Mouse (Mus musculus) kidney, postnatal 0 days (tissue): Measurements from ENCODE around the gene Tapbp. TPM values are rescaled to one million over a fixed set of nuclear protein-coding genes. Genes with fewer than 3 reads are reported as not detected.
"Not testable (repeated sequence)": the region's sequence is repeated elsewhere in the genome, so short reads cannot be mapped to it uniquely, and the experiment has no call there.

Source experiments
- ATAC-seq: fragments of 200-750 bp; cut with Nextera tagmentation; replicated peaks from 2 replicates; pipeline ENCODE4 v1.8.0; 2017; ENCODE audit warnings: low read depth, moderate number of reproducible peaks, moderate TSS enrichment, moderate library complexity; ENCODE audit not compliant: low FRiP score
- DNase-seq: peaks from one replicate; pipeline ENCODE4 v3.0.0-alpha.2; 2016; ENCODE audit warnings: low spot score
- H3K27ac ChIP-seq: fragments of 300-500 bp; sonication (generic); 2 replicates; pipeline ENCODE4 v1.5.1; 2014; ENCODE audit warnings: mild to moderate bottlenecking
- H3K27me3 ChIP-seq: fragments of 300-500 bp; sonication (generic); 2 replicates; pipeline ENCODE4 v1.6.1; 2014; ENCODE audit warnings: low read length, mixed read lengths; ENCODE audit not compliant: insufficient read depth
- H3K36me3 ChIP-seq: fragments of 300-500 bp; sonication (generic); 2 replicates; pipeline ENCODE4 v1.6.1; 2014; ENCODE audit warnings: low read length, mixed read lengths; ENCODE audit not compliant: insufficient read depth
- H3K4me1 ChIP-seq: fragments of 300-500 bp; sonication (generic); replicated peaks from 2 replicates; pipeline ENCODE4 v1.6.1; 2014; ENCODE audit warnings: antibody characterized with exemption, low read length, mixed read lengths; ENCODE audit not compliant: insufficient read depth
- H3K4me2 ChIP-seq: fragments of 300-500 bp; sonication (generic); 2 replicates; pipeline ENCODE4 v1.6.1; 2014; ENCODE audit warnings: mild to moderate bottlenecking, low read length, moderate library complexity, mixed read lengths
- H3K4me3 ChIP-seq: fragments of 300-500 bp; sonication (generic); replicated peaks from 2 replicates; pipeline ENCODE4 v1.5.1; 2014; ENCODE audit warnings: low read depth, low read length
- H3K9ac ChIP-seq: fragments of 300-500 bp; sonication (generic); 2 replicates; pipeline ENCODE4 v1.6.1; 2014; ENCODE audit warnings: low read depth, low read length
- H3K9me3 ChIP-seq: fragments of 300-500 bp; sonication (generic); replicated peaks from 2 replicates; pipeline ENCODE4 v1.6.1; 2016; ENCODE audit warnings: low read length, inconsistent platforms, mixed read lengths
- CTCF ChIP-seq: IDR thresholded peaks from 2 replicates; pipeline ENCODE4 v1.5.1; 2016; ENCODE audit warnings: antibody characterized with exemption, low read depth, mild to moderate bottlenecking, moderate library complexity
- WGBS: fragments of 180-500 bp; shearing (Covaris S2); extraction: QIAGEN DNeasy Blood & Tissue Kit; methylation state at CpG from one replicate; pipeline ENCODE4 v1.1.7; 2014; 5-methylcytosine and 5-hydroxymethylcytosine counted together
- polyA plus RNA-seq: library from polyadenylated mRNA; unstranded; fragments of >200 nt; fragmentation: Nextera tagmentation; extraction: Ambion mirVana; gene quantifications from 2 replicates; pipeline ENCODE4 v1.2.1, GENCODE M21; 2015

Gene Tapbp
- polyA plus RNA-seq, 1 experiment from 2014 or later = 53.2 TPM

GRCm38 (mm10) chr17:33890533-33891059 is 25.1 kb upstream of the Tapbp start, which contains the start of gene Kifc1:
Gene Kifc1, minus strand, starts transcription at chr17:33890661.
- peak; percentile 99 for DNase-seq
- ATAC-seq = peak; percentile 98
- Histone ChIP-seq H3K9me3 (no peaks in the 10 kb centered on the region), H3K27ac (no peak within 1 kb of the TSS), H3K36me3 (no peaks in the 10 kb centered on the region), H3K4me3 (peak within 1 kb of the TSS; percentile 62), H3K9ac (peak within 1 kb of the TSS; percentile 53), H3K27me3 (no peaks in the 10 kb centered on the region), H3K4me2 (peak within 1 kb of the TSS; percentile 66), H3K4me1 (no peaks in the 10 kb centered on the region)
- under 1% methylated on average over 49 of the region's 49 CpGs for WGBS
- TF ChIP-seq CTCF = peak; percentile 100

- H3K27ac ChIP-seq = no peak overlapping the region
- WGBS = 70% methylated on average over 2 of the region's 2 CpGs
- no peaks in the 10 kb centered on the region for H3K36me3 ChIP-seq
- H3K27me3 ChIP-seq = no peaks in the 10 kb centered on the region
- ATAC-seq (no peak), DNase-seq (no peak)
- H3K9me3 ChIP-seq = no peaks in the 10 kb centered on the region
- no peak overlapping the region for H3K4me3 ChIP-seq
- H3K4me1 ChIP-seq = no peaks in the 10 kb centered on the region
- no peak overlapping the region for H3K9ac ChIP-seq
- TF ChIP-seq CTCF = no peak
- H3K4me2 ChIP-seq = no peak overlapping the region
Observed at GRCm38 (mm10) chr17:33891357-33891756, 24.3 kb upstream of the Tapbp start.

- DNase-seq, H3K4me3 ChIP-seq, H3K9ac ChIP-seq, ATAC-seq, H3K36me3 ChIP-seq, H3K27me3 ChIP-seq, H3K27ac ChIP-seq, H3K9me3 ChIP-seq, H3K4me1 ChIP-seq, H3K4me2 ChIP-seq: not testable (repeated sequence)
- peak; percentile 37; the same call in 1 of the 2 replicates for TF ChIP-seq CTCF
- WGBS = 70% methylated on average over 6 of the region's 6 CpGs
Observed at GRCm38 (mm10) chr17:33891892-33892291, 23.8 kb upstream of the Tapbp start.

GRCm38 (mm10) chr17:33892429-33892828 is 23.3 kb upstream of the Tapbp start:
- no peaks in the 10 kb centered on the region for H3K9me3 ChIP-seq
- no peak overlapping the region for H3K9ac ChIP-seq
- no peaks in the 10 kb centered on the region for H3K36me3 ChIP-seq
- no peaks in the 10 kb centered on the region for H3K4me1 ChIP-seq
- ATAC-seq (no peak), DNase-seq (no peak)
- no peak overlapping the region for H3K27ac ChIP-seq
- no peak for TF ChIP-seq CTCF
- WGBS = 25% methylated on average over 7 of the region's 7 CpGs
- H3K4me3 ChIP-seq = no peak overlapping the region
- no peaks in the 10 kb centered on the region for H3K27me3 ChIP-seq
- no peak overlapping the region for H3K4me2 ChIP-seq

GRCm38 (mm10) chr17:33893011-33893410 is 22.7 kb upstream of the Tapbp start:
- not testable (repeated sequence) for H3K4me1 ChIP-seq, DNase-seq, H3K4me2 ChIP-seq, H3K36me3 ChIP-seq, H3K4me3 ChIP-seq, H3K9me3 ChIP-seq, H3K27me3 ChIP-seq, H3K9ac ChIP-seq, ATAC-seq, H3K27ac ChIP-seq
- WGBS = 69% methylated on average over 4 of the region's 4 CpGs

- Histone ChIP-seq H3K4me2 (no peak overlapping the region), H3K9me3 (no peaks in the 10 kb centered on the region), H3K27ac (no peak overlapping the region), H3K9ac (no peak overlapping the region), H3K36me3 (no peaks in the 10 kb centered on the region), H3K4me1 (no peaks in the 10 kb centered on the region), H3K27me3 (no peaks in the 10 kb centered on the region), H3K4me3 (no peak overlapping the region)
- ATAC-seq = no peak; the same call in 1 of the 2 replicates
- peak; percentile 85 for DNase-seq
- 46% methylated on average over 6 of the region's 6 CpGs for WGBS
- peak; percentile 89 for TF ChIP-seq CTCF
Observed at GRCm38 (mm10) chr17:33897114-33897794, 18.4 kb upstream of the Tapbp start.

- DNase-seq, H3K27me3 ChIP-seq, H3K36me3 ChIP-seq, H3K4me1 ChIP-seq, H3K4me3 ChIP-seq, H3K9ac ChIP-seq, H3K4me2 ChIP-seq, H3K9me3 ChIP-seq, H3K27ac ChIP-seq, ATAC-seq: not testable (repeated sequence)
- 87% methylated on average over 4 of the region's 4 CpGs for WGBS
Observed at GRCm38 (mm10) chr17:33898193-33898592, 17.5 kb upstream of the Tapbp start.
